Mouse (Mus musculus) hindbrain, embryonic 14.5 days (tissue): ENCODE data around the gene Gm17631. TPM values are rescaled to one million over a fixed set of nuclear protein-coding genes. Genes with fewer than 3 reads are reported as not detected.
"Not testable (repeated sequence)": the region's sequence is repeated elsewhere in the genome, so short reads cannot be mapped to it uniquely, and the experiment has no call there.

Experiments
- ATAC-seq: fragments of 200-750 bp; cut with Nextera tagmentation; 2 replicates; pipeline ENCODE4 v1.8.0; 2017; ENCODE audit warnings: moderate number of reproducible peaks, mild to moderate bottlenecking, moderate TSS enrichment, moderate library complexity; ENCODE audit not compliant: low FRiP score
- DNase-seq: peaks from one replicate; pipeline ENCODE4 v3.0.0-alpha.2; 2015; ENCODE audit warnings: low spot score
- H3K27ac ChIP-seq: fragments of 300-500 bp; sonication (generic); 2 replicates; pipeline ENCODE4 v1.5.1; 2014; ENCODE audit warnings: mild to moderate bottlenecking, moderate library complexity
- H3K27me3 ChIP-seq: fragments of 300-500 bp; sonication (generic); 2 replicates; pipeline ENCODE4 v1.6.1; 2014; ENCODE audit warnings: mild to moderate bottlenecking, low read length, mixed read lengths; ENCODE audit not compliant: control insufficient read depth, insufficient read depth
- H3K36me3 ChIP-seq: fragments of 300-500 bp; sonication (generic); replicated peaks from 2 replicates; pipeline ENCODE4 v1.6.1; 2014; ENCODE audit not compliant: control insufficient read depth, insufficient read depth
- H3K4me1 ChIP-seq: fragments of 300-500 bp; sonication (generic); replicated peaks from 2 replicates; pipeline ENCODE4 v1.6.1; 2014; ENCODE audit warnings: antibody characterized with exemption, low read length, mixed read lengths; ENCODE audit not compliant: control insufficient read depth, insufficient read depth
- H3K4me2 ChIP-seq: fragments of 300-500 bp; sonication (generic); replicated peaks from 2 replicates; pipeline ENCODE4 v1.6.1; 2014; ENCODE audit warnings: mild to moderate bottlenecking, moderate library complexity
- H3K4me3 ChIP-seq: fragments of 300-500 bp; sonication (generic); replicated peaks from 2 replicates; pipeline ENCODE4 v1.5.1; 2014; ENCODE audit warnings: mild to moderate bottlenecking, low read length
- H3K9ac ChIP-seq: fragments of 300-500 bp; sonication (generic); 2 replicates; pipeline ENCODE4 v1.6.1; 2014
- H3K9me3 ChIP-seq: fragments of 300-500 bp; sonication (generic); 2 replicates; pipeline ENCODE4 v1.6.1; 2016; ENCODE audit warnings: low read length; ENCODE audit not compliant: control insufficient read depth
- WGBS: fragments of 180-500 bp; shearing (Covaris S2); extraction: QIAGEN DNeasy Blood & Tissue Kit; methylation state at CpG from one replicate; pipeline ENCODE4 v1.1.7; 2014; 5-methylcytosine and 5-hydroxymethylcytosine counted together
- polyA plus RNA-seq: library from polyadenylated mRNA; unstranded; fragments of >200 nt; fragmentation: Nextera tagmentation; extraction: Ambion mirVana; gene quantifications from 2 replicates; pipeline ENCODE4 v1.2.1, GENCODE M21; 2014

Gene Gm17631
- not detected in 2 replicates for polyA plus RNA-seq

DNA sequence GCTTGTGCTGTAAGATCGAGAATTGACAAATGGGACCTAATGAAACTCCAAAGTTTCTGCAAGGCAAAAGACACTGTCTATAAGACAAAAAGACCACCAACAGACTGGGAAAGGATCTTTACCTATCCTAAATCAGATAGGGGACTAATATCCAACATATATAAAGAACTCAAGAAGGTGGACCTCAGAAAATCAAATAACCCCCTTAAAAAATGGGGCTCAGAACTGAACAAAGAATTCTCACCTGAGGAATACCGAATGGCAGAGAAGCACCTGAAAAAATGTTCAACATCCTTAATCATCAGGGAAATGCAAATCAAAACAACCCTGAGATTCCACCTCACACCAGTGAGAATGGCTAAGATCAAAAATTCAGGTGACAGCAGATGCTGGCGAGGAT, at the start of gene Gm17631:
Gm17631 (plus strand) TSS at position 301 of the 400 bp plus-strand sequence.
- H3K27me3 ChIP-seq: not testable (repeated sequence)

DNA sequence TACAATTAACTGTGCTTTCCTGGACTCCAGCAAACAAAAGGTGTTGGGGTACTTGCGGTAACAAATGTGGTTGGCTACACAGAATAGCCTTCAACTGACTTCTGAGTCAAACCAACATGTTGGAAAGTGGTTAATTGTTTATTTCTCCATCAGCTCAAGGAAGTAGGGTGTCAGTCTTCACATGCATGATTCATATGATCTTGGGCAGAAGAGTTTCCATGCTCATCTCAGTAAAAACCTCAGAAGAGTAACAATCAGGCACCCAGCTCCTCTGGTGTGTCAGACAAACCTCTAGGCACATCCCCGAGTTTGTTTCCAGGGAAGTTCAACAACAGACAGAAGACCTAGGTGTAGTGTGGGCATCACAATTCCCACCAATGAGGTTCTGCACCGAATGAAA, 44.7 kb upstream of the Gm17631 start:
- no peak overlapping the region for H3K4me2 ChIP-seq
- DNase-seq (no peak), ATAC-seq (no peak)
- no peak overlapping the region for H3K9ac ChIP-seq
- H3K4me1 ChIP-seq: no peaks in the 10 kb centered on the region
- WGBS: 63% methylated on average over 3 of the region's 3 CpGs
- H3K36me3 ChIP-seq: no peaks in the 10 kb centered on the region
- H3K27me3 ChIP-seq: no peaks in the 10 kb centered on the region
- H3K9me3 ChIP-seq: peaks cover 8% of the 10 kb centered on the region; the same call in 1 of the 2 replicates
- no peak overlapping the region for H3K27ac ChIP-seq
- H3K4me3 ChIP-seq: no peak overlapping the region

More for the DNA sequence above, at the start of gene Gm17631:
- not testable (repeated sequence) for DNase-seq, H3K4me2 ChIP-seq, H3K36me3 ChIP-seq, H3K4me3 ChIP-seq, H3K9me3 ChIP-seq, H3K4me1 ChIP-seq, H3K27ac ChIP-seq, H3K9ac ChIP-seq, ATAC-seq
- WGBS: no CpG with 5 or more reads among the region's 3 CpGs

DNA sequence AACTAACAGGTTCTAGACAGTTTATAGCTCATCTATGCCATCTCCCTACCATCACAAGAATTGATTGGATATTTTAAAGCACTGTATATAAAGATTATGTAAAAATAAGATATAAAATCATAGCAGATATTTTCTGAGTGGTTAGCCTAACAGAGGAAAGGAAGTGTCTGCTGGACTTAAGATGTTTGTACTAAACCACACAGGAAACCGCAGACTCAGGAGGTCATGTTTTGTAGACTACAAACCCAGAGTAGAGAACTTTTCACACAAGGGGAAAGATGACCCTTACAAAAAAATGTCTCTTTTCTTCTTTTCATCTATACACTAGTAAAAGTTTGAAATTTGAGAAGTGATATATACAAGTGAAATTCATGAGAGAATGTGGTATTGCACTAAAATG, 38.4 kb upstream of the Gm17631 start:
- Histone ChIP-seq H3K27ac (no peak overlapping the region), H3K4me3 (no peak overlapping the region), H3K9ac (no peak overlapping the region), H3K36me3 (no peaks in the 10 kb centered on the region), H3K9me3 (peaks cover 21% of the 10 kb centered on the region; the same call in 1 of the 2 replicates), H3K4me2 (no peak overlapping the region), H3K4me1 (no peaks in the 10 kb centered on the region), H3K27me3 (no peaks in the 10 kb centered on the region)
- ATAC-seq: no peak
- no peak for DNase-seq
- 90% methylated on average over 1 of the region's 1 CpGs for WGBS

DNA sequence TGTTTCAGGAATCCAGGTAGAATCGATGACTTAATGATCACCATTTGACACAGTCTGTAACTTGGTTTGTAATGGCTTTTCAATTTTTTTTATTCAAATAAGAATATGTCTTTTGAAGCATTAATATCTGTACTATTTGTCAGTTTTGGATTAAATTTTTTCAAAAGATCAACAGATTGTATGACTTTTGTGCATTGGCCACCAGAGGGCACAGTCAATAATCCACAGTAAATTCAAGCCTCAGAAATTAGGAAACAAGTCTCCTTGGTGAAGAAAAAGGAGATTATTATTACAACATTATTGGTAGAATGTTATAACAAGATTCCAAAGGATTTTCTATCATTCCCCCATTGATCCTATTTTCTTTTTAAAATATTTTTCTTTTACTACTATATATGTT, 36.9 kb upstream of the Gm17631 start:
- Histone ChIP-seq H3K9ac (no peak overlapping the region), H3K4me2 (no peak overlapping the region), H3K27ac (no peak overlapping the region), H3K4me3 (no peak overlapping the region), H3K36me3 (no peaks in the 10 kb centered on the region), H3K9me3 (peaks cover 19% of the 10 kb centered on the region; the same call in 1 of the 2 replicates), H3K4me1 (no peaks in the 10 kb centered on the region), H3K27me3 (no peaks in the 10 kb centered on the region)
- 89% methylated on average over 1 of the region's 1 CpGs for WGBS
- no peak for DNase-seq
- ATAC-seq: no peak

DNA sequence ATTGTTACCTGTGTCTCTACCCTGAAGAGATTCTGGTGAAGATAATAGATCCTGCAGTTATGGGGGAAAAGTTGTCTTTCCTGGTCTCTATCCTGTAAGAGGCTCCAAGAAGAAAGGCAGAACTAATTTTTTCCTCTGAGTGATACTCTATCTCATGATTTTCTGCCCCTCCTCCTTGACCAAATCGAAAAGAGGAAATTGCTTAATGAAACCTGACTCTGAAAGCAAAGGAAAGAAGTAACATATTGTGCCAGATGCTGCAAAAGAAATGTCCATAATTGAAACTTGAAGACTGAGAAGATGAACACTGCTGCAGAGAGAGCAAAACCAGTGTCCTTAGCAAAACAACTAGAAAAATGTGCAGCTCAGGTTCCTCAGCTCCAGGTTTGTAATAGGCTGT, 14.1 kb downstream of the Gm17631 start, which contains the start of gene Klra17:
Klra17 (minus strand) TSS at position 124 of the 400 bp plus-strand sequence.
- Histone ChIP-seq H3K9ac (no peak within 1 kb of the TSS), H3K4me2 (no peak within 1 kb of the TSS), H3K27ac (no peak within 1 kb of the TSS), H3K9me3 (peaks cover 23% of the 10 kb centered on the region), H3K4me1 (no peaks in the 10 kb centered on the region), H3K4me3 (no peak within 1 kb of the TSS), H3K27me3 (no peaks in the 10 kb centered on the region), H3K36me3 (no peaks in the 10 kb centered on the region)
- DNase-seq: no peak
- ATAC-seq: no peak
- WGBS: 54% methylated on average over 1 of the region's 1 CpGs

GRCm38 (mm10) chr6:129882525-129882924, 20.1 kb downstream of the Gm17631 start:
- no peak overlapping the region for H3K4me2 ChIP-seq
- 77% methylated on average over 2 of the region's 2 CpGs for WGBS

More at GRCm38 (mm10) chr6:129882525-129882924, 20.1 kb downstream of the Gm17631 start:
- Histone ChIP-seq H3K4me3 (no peak overlapping the region), H3K4me1 (no peaks in the 10 kb centered on the region), H3K36me3 (no peaks in the 10 kb centered on the region), H3K27me3 (no peaks in the 10 kb centered on the region), H3K9me3 (peaks cover 25% of the 10 kb centered on the region), H3K9ac (no peak overlapping the region), H3K27ac (no peak overlapping the region)
- ATAC-seq: no peak
- DNase-seq: no peak

Other genes with a start within 250 kb of the Gm17631 start
- 0.13 TPM in 1 of 2 replicates, not detected in the other for gene Klrk1, start 238.8 kb upstream of the Gm17631 start, polyA plus RNA-seq
- gene Klrc3, start 219.3 kb upstream of the Gm17631 start, polyA plus RNA-seq: not detected in 2 replicates
- not detected in 2 replicates for gene Klrc2, start 202.0 kb upstream of the Gm17631 start, polyA plus RNA-seq
- gene Klrc1, start 183.7 kb upstream of the Gm17631 start, polyA plus RNA-seq: not detected in 2 replicates
- gene Klri1, start 145.5 kb upstream of the Gm17631 start, polyA plus RNA-seq: 0.26 TPM in 1 of 2 replicates, not detected in the other
- not detected in 2 replicates for gene Klri2, start 122.2 kb upstream of the Gm17631 start, polyA plus RNA-seq
- gene Gm156, start 78.4 kb upstream of the Gm17631 start, polyA plus RNA-seq: not detected in 2 replicates
- not detected in 2 replicates for gene Klra17, start 14.0 kb downstream of the Gm17631 start, polyA plus RNA-seq
- gene Klra5, start 55.0 kb downstream of the Gm17631 start, polyA plus RNA-seq: not detected in 2 replicates
- not detected in 2 replicates for gene Klra6, start 164.3 kb downstream of the Gm17631 start, polyA plus RNA-seq
- gene Klra4, start 204.6 kb downstream of the Gm17631 start, polyA plus RNA-seq: not detected in 2 replicates